Comparison of ENCODE assay signal across 26 mouse cellular contexts in genomic region chr15:84877029-84877815, GRCm38 (mm10). TPM values are rescaled to one million over a fixed set of nuclear protein-coding genes. Genes with fewer than 3 reads are reported as not detected.
DNase-seq lines count a peak whose midpoint lies in the region; ATAC-seq and TF ChIP-seq lines count a peak whose summit lies in the region.
"Had no signal": no experiment of that assay in that cellular context is flagged by ENCODE, and none has a peak within 500 bp of the region (broad histone marks: within the 10 kb centered on the region; RNA-seq: fewer than 3 reads in every experiment).

No protein-coding gene starts in this region.

- no peaks in the 10 kb centered on the region for H3K9me3 ChIP-seq in kidney, embryonic 14.5 days (ENCODE audit: control insufficient read depth, low read length)
- H3K9me3 ChIP-seq: embryonic facial prominence, embryonic 12.5 days; forebrain, embryonic 12.5 days; heart, embryonic 13.5 days; limb, embryonic 12.5 days; midbrain, embryonic 10.5 days had no signal

- 78% methylated on average over 12 of the region's 12 CpGs for WGBS in kidney, embryonic 14.5 days

- no peaks in the 10 kb centered on the region for H3K27me3 ChIP-seq in kidney, embryonic 14.5 days (ENCODE audit: control insufficient read depth, insufficient read depth, low read length)
- H3K27me3 ChIP-seq: embryonic facial prominence, embryonic 12.5 days; forebrain, embryonic 12.5 days; heart, embryonic 13.5 days; limb, embryonic 12.5 days had no signal

- intact Hi-C loops in left cerebral cortex, adult 2 months (cut with DNase I): no loop called here

- ATAC-seq in kidney, embryonic 14.5 days (ENCODE audit: low FRiP score, low TSS enrichment): no peak
- ATAC-seq: hindbrain, postnatal 0 days; intestine, embryonic 16.5 days; liver, postnatal 0 days; lung, postnatal 0 days had no signal

- peak; percentile 41 to 71 for DNase-seq in left cerebral cortex, adult 2 months (ENCODE audit: extremely low spot score in 1 of 2, low spot score in 2 of 2)
- no peak for DNase-seq in left cerebral cortex, adult 11 months (ENCODE audit: low spot score)
- DNase-seq in frontal cortex, postnatal 25 days (ENCODE audit: low spot score in 2 of 2): peak; percentile 17 to 52
- peak; percentile 36 to 46 for DNase-seq in right cerebral cortex, postnatal 10 days (ENCODE audit: low spot score in 2 of 2)
- no peak for DNase-seq in spleen, postnatal 36 days (ENCODE audit: low spot score in 2 of 2)
- no peak for DNase-seq in urinary bladder, postnatal 10 days (ENCODE audit: low spot score)
- DNase-seq: adrenal gland, adult 2 months; cerebellum, adult 18-20 months; cerebellum, postnatal 14 days; gastrocnemius, postnatal 14 days; heart, adult 2 months; heart, postnatal 14 days; kidney, postnatal 4 days; liver, postnatal 0 days had no signal

- peak; percentile 1 for TF ChIP-seq CTCF in left cerebral cortex, adult 2 months (IDR thresholded peaks at IDR 0.05)

- H3K36me3 ChIP-seq in kidney, embryonic 14.5 days (ENCODE audit: control insufficient read depth, insufficient read depth, low read length): no peaks in the 10 kb centered on the region
- H3K36me3 ChIP-seq: embryonic facial prominence, embryonic 12.5 days; forebrain, embryonic 12.5 days; heart, embryonic 13.5 days; limb, embryonic 12.5 days; midbrain, embryonic 10.5 days had no signal

- no peak overlapping the region for H3K4me3 ChIP-seq in left cerebral cortex, adult 2 months
- H3K4me3 ChIP-seq in kidney, embryonic 14.5 days (ENCODE audit: low read length): no peak overlapping the region
- H3K4me3 ChIP-seq: embryonic facial prominence, embryonic 12.5 days; forebrain, embryonic 12.5 days; heart, adult 2 months; heart, embryonic 13.5 days; limb, embryonic 12.5 days; midbrain, embryonic 10.5 days had no signal

- H3K27ac ChIP-seq in left cerebral cortex, adult 2 months: peak overlapping the region; percentile 74
- H3K27ac ChIP-seq in kidney, embryonic 14.5 days (ENCODE audit: low read depth, low read length): no peak overlapping the region
- H3K27ac ChIP-seq: embryonic facial prominence, embryonic 12.5 days; forebrain, embryonic 12.5 days; heart, adult 2 months; heart, embryonic 13.5 days; hindbrain, postnatal 0 days; limb, embryonic 12.5 days; macrophage; midbrain, embryonic 10.5 days; stomach, postnatal 0 days had no signal

- no peak overlapping the region for H3K4me2 ChIP-seq in kidney, embryonic 14.5 days (replicated peaks; ENCODE audit: low read depth, low read length)
- H3K4me2 ChIP-seq: embryonic facial prominence, embryonic 12.5 days; forebrain, embryonic 12.5 days; heart, embryonic 13.5 days; limb, embryonic 12.5 days; liver, embryonic 11.5 days had no signal

- no peaks in the 10 kb centered on the region for H3K4me1 ChIP-seq in kidney, embryonic 14.5 days (ENCODE audit: control insufficient read depth, insufficient read depth, low read length)
- H3K4me1 ChIP-seq: forebrain, embryonic 12.5 days; heart, embryonic 13.5 days; midbrain, embryonic 10.5 days had no signal

- H3K9ac ChIP-seq in kidney, embryonic 14.5 days (ENCODE audit: low read depth, low read length): no peak overlapping the region
- H3K9ac ChIP-seq: embryonic facial prominence, embryonic 12.5 days; forebrain, embryonic 12.5 days; heart, embryonic 13.5 days; limb, embryonic 12.5 days; liver, postnatal 0 days had no signal

RNA-seq across cellular contexts. Expression of gene Phf21b, which starts 21.4 kb away (rescaled TPM):
- 10 to 100 TPM; 18.8 to 31.9 TPM for total RNA-seq in left cerebral cortex, adult 2 months (2021)
- 1.1 and 1.8 TPM in 2 replicates for polyA plus RNA-seq in kidney, embryonic 14.5 days (2014; fragmentation: Nextera tagmentation; extraction: Ambion mirVana)
- polyA plus RNA-seq: liver, postnatal 0 days had no signal

RNA-seq across cellular contexts. Expression of gene Gm29666, which starts 42.6 kb away (rescaled TPM):
- total RNA-seq in left cerebral cortex, adult 2 months (2021): 1 to 10 TPM; 1.1 to 1.3 TPM
- 0.60 and 0.74 TPM in 2 replicates for polyA plus RNA-seq in kidney, embryonic 14.5 days (2014; fragmentation: Nextera tagmentation; extraction: Ambion mirVana)

RNA-seq across cellular contexts. Expression of gene Nup50, which starts 46.0 kb away (rescaled TPM):
- total RNA-seq in left cerebral cortex, adult 2 months (2021): 10 to 100 TPM; 32.0 to 33.2 TPM
- 23.8 and 50.8 TPM in 2 replicates for polyA plus RNA-seq in kidney, embryonic 14.5 days (2014; fragmentation: Nextera tagmentation; extraction: Ambion mirVana)

Comparison
In these comparisons a context has a peak if more than half of its experiments do, and no peak if none do; other contexts are left out.
1. DNase-seq: peak in left cerebral cortex, adult 2 months (2 of 2), frontal cortex, postnatal 25 days (2 of 2) and right cerebral cortex, postnatal 10 days (2 of 2); none in left cerebral cortex, adult 11 months (single experiment), spleen, postnatal 36 days (0 of 2) and urinary bladder, postnatal 10 days (single experiment).